Mouse (Mus musculus): ENCODE results near the gene Lrrc31. TPM values are rescaled to one million over a fixed set of nuclear protein-coding genes. Genes with fewer than 3 reads are reported as not detected.

The Lrrc31 gene
- polyA plus RNA-seq, 1 experiment from 2014 or later = 2.8 TPM

DNA sequence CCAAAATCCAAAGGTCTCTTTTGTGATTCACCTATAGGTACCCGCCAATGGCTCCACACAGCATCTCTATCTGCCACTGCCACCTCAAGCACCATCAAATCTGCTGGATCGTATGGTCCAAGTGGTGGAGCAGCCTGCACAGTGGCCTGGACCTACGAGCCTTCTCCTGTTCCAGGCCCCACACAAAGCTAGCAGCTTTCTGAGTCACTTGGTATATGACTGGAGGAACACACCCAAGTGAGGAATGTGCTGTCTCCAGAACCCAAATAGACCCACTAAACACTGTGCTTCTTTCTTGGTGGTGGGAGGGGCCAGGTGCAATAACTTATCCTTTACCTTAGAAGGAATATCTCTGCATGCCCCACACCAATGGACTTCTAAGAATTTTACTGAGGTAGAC, 6.3 kb upstream of the Lrrc31 start:
- Histone ChIP-seq H3K4me3 (ENCODE audit: low read length) (no peak overlapping the region), H3K36me3 (ENCODE audit: control insufficient read depth, insufficient read depth, low read length) (no peaks in the 10 kb centered on the region), H3K4me1 (ENCODE audit: control insufficient read depth, insufficient read depth, low read length) (no peaks in the 10 kb centered on the region), H3K9ac (ENCODE audit: low read depth, low read length) (no peak overlapping the region), H3K4me2 (ENCODE audit: low read depth, low read length) (no peak overlapping the region), H3K9me3 (ENCODE audit: control insufficient read depth, low read length) (no peaks in the 10 kb centered on the region), H3K27ac (ENCODE audit: low read length) (no peak overlapping the region), H3K27me3 (replicated peaks; ENCODE audit: control insufficient read depth, insufficient read depth, low read length) (no peaks in the 10 kb centered on the region)
- 78% methylated on average over 3 of the region's 3 CpGs for WGBS
- peak; percentile 52; the same call in 1 of the 2 replicates for ATAC-seq

DNA sequence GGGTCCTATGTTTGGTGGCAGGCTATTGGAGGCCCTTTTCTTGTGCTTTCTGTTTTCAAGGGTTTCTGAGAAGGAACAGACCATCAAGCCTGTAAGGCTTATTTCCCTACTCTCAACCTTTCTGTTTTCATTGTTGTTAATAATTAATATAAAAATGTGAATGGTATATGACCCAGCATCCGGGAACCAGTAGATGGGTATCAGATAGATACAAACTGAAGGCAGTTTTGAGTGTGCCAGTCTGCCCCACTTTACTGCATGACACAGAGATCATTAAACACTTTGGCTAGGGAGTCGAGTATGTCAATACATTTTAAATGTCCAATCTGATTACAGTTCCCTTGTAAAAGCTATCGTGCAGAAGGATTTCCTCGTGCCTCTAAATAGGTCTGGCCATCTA, 1.8 kb downstream of the Lrrc31 start:
- H3K4me1 ChIP-seq (ENCODE audit: control insufficient read depth, insufficient read depth, low read length) = no peaks in the 10 kb centered on the region
- no peaks in the 10 kb centered on the region for H3K9me3 ChIP-seq (ENCODE audit: control insufficient read depth, low read length)
- peak; percentile 60 for ATAC-seq
- H3K36me3 ChIP-seq (ENCODE audit: control insufficient read depth, insufficient read depth, low read length) = no peaks in the 10 kb centered on the region
- H3K27ac ChIP-seq (ENCODE audit: low read length) = no peak overlapping the region
- 36% methylated on average over 4 of the region's 4 CpGs for WGBS
- H3K4me3 ChIP-seq (ENCODE audit: low read length) = no peak overlapping the region
- H3K4me2 ChIP-seq (ENCODE audit: low read depth, low read length) = no peak overlapping the region
- no peaks in the 10 kb centered on the region for H3K27me3 ChIP-seq (replicated peaks; ENCODE audit: control insufficient read depth, insufficient read depth, low read length)
- H3K9ac ChIP-seq (ENCODE audit: low read depth, low read length) = no peak overlapping the region

DNA sequence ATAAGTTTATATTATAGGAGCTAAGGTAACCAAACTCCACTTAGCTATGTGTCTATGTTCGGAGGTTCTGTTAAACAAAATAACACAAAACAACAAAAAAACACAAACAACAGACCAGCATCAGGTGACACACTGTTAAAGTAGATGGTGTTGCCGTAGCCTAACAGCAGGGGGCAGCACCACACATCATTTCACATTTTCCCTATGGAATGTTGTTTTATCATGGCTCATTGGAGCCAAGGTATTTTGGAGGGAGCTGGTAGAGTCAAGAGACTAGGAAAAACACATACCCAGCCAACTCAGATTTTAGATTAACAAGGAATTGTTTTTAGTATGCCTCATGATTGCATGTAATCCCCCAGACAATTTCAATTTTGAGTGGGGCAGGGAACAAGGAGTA, 3.3 kb downstream of the Lrrc31 start:
- Histone ChIP-seq H3K9me3 (ENCODE audit: control insufficient read depth, low read length) (no peaks in the 10 kb centered on the region), H3K36me3 (ENCODE audit: control insufficient read depth, insufficient read depth, low read length) (no peaks in the 10 kb centered on the region), H3K27me3 (replicated peaks; ENCODE audit: control insufficient read depth, insufficient read depth, low read length) (no peaks in the 10 kb centered on the region), H3K4me2 (ENCODE audit: low read depth, low read length) (no peak overlapping the region), H3K4me3 (ENCODE audit: low read length) (no peak overlapping the region), H3K9ac (ENCODE audit: low read depth, low read length) (no peak overlapping the region), H3K27ac (ENCODE audit: low read length) (no peak overlapping the region), H3K4me1 (ENCODE audit: control insufficient read depth, insufficient read depth, low read length) (no peaks in the 10 kb centered on the region)
- no peak for ATAC-seq
- WGBS = 9% methylated on average over 2 of the region's 2 CpGs

DNA sequence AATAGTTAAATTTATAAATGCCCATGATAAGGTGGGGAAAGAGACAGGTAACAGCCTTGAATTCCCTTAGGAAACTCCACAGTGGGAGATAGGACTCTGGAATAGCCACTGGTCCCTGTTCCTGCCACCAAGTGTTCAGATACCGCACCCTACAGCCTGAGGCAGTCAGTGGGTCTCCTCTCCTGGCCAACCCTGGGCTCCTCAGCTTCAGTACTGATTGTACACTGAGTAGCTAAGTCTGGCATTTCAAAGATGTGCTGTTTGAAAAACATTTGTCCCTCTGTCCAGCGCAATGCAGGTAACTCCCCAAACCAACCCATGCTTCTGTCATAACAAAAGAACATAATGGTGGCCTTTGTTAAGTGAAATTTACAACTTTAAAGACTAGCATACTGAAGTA, 4.0 kb downstream of the Lrrc31 start:
- Histone ChIP-seq H3K4me1 (ENCODE audit: control insufficient read depth, insufficient read depth, low read length) (no peaks in the 10 kb centered on the region), H3K9me3 (ENCODE audit: control insufficient read depth, low read length) (no peaks in the 10 kb centered on the region), H3K27ac (ENCODE audit: low read length) (no peak overlapping the region), H3K4me3 (ENCODE audit: low read length) (no peak overlapping the region), H3K4me2 (ENCODE audit: low read depth, low read length) (no peak overlapping the region), H3K9ac (ENCODE audit: low read depth, low read length) (no peak overlapping the region), H3K36me3 (ENCODE audit: control insufficient read depth, insufficient read depth, low read length) (no peaks in the 10 kb centered on the region), H3K27me3 (replicated peaks; ENCODE audit: control insufficient read depth, insufficient read depth, low read length) (no peaks in the 10 kb centered on the region)
- no peak for ATAC-seq
- WGBS = 95% methylated on average over 2 of the region's 2 CpGs

DNA sequence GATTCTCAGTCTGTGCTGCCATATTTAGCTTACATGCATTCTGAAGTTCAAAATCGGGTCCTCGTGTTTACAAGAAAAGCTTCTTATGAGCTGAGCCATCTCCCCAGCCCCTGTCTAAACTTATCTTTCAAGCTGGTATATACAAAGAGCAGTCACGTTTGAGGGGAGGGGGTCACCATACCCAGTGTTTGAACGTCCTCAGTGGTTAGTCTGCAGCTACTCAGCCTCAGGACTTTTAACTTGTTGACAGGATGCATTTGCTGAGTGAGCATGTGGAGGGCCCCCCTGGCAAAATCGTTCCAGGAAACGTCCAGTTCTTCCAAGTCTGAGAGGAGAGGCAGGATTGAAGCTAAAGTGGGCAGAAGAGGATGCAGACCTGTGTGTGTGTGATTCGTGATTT, 8.7 kb downstream of the Lrrc31 start:
- H3K27ac ChIP-seq (ENCODE audit: low read length) = no peak overlapping the region
- no peak overlapping the region for H3K4me2 ChIP-seq (ENCODE audit: low read depth, low read length)
- H3K27me3 ChIP-seq (replicated peaks; ENCODE audit: control insufficient read depth, insufficient read depth, low read length) = no peaks in the 10 kb centered on the region
- no peaks in the 10 kb centered on the region for H3K4me1 ChIP-seq (ENCODE audit: control insufficient read depth, insufficient read depth, low read length)
- no peak overlapping the region for H3K4me3 ChIP-seq (ENCODE audit: low read length)
- H3K9ac ChIP-seq (ENCODE audit: low read depth, low read length) = no peak overlapping the region
- H3K36me3 ChIP-seq (ENCODE audit: control insufficient read depth, insufficient read depth, low read length) = no peaks in the 10 kb centered on the region
- 47% methylated on average over 7 of the region's 7 CpGs for WGBS
- no peaks in the 10 kb centered on the region for H3K9me3 ChIP-seq (ENCODE audit: control insufficient read depth, low read length)
- no peak for ATAC-seq

DNA sequence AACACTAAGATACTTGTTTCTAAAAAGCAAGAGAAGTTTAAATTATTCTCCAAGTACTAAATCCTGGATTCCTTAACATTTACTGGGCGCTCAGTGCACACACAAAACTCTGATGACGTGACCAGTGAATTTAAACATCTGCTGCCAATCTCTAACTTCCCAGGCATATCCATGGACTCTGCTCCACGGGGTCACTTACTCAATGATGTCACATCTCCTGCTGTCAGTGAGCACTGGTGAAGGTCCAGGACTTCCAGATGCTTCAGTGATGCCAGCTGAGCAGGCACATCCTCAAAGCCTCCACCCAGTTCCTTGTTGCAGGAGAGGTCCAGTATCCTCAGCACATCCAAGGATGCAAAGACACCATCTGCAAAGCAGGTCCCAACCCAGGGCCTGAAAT, 12.4 kb downstream of the Lrrc31 start:
- H3K4me2 ChIP-seq (ENCODE audit: low read depth, low read length) = no peak overlapping the region
- no peaks in the 10 kb centered on the region for H3K27me3 ChIP-seq (replicated peaks; ENCODE audit: control insufficient read depth, insufficient read depth, low read length)
- H3K4me3 ChIP-seq (ENCODE audit: low read length) = no peak overlapping the region
- no peak for ATAC-seq
- H3K9ac ChIP-seq (ENCODE audit: low read depth, low read length) = no peak overlapping the region
- H3K9me3 ChIP-seq (ENCODE audit: control insufficient read depth, low read length) = no peaks in the 10 kb centered on the region
- H3K27ac ChIP-seq (ENCODE audit: low read length) = no peak overlapping the region
- H3K36me3 ChIP-seq (ENCODE audit: control insufficient read depth, insufficient read depth, low read length) = no peaks in the 10 kb centered on the region
- WGBS = 76% methylated on average over 3 of the region's 3 CpGs
- H3K4me1 ChIP-seq (ENCODE audit: control insufficient read depth, insufficient read depth, low read length) = no peaks in the 10 kb centered on the region

DNA sequence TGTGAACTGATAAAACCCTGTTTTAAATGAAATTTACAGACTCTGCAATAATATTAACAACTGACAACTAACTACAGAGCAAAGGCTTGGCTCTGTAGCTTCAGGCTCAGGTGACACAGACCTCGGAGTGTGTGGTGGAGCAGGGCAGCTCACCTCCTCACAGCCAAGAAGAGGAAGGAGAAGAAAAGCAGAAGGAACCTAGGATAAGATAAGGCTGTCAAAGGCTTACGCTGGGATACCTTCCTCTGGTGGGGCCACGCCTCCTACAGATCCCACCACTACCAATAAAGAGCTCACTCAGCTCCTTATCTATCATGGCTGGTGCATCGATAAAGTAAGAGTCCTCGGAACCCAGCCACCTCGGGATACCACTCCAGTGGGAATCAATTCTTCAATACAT, 16.5 kb downstream of the Lrrc31 start:
- Histone ChIP-seq H3K4me1 (ENCODE audit: control insufficient read depth, insufficient read depth, low read length) (no peaks in the 10 kb centered on the region), H3K4me2 (ENCODE audit: low read depth, low read length) (no peak overlapping the region), H3K27ac (ENCODE audit: low read length) (no peak overlapping the region), H3K9ac (ENCODE audit: low read depth, low read length) (no peak overlapping the region), H3K4me3 (ENCODE audit: low read length) (no peak overlapping the region), H3K9me3 (ENCODE audit: control insufficient read depth, low read length) (no peaks in the 10 kb centered on the region), H3K36me3 (ENCODE audit: control insufficient read depth, insufficient read depth, low read length) (no peaks in the 10 kb centered on the region), H3K27me3 (replicated peaks; ENCODE audit: control insufficient read depth, insufficient read depth, low read length) (no peaks in the 10 kb centered on the region)
- ATAC-seq = no peak
- WGBS = 74% methylated on average over 6 of the region's 6 CpGs

DNA sequence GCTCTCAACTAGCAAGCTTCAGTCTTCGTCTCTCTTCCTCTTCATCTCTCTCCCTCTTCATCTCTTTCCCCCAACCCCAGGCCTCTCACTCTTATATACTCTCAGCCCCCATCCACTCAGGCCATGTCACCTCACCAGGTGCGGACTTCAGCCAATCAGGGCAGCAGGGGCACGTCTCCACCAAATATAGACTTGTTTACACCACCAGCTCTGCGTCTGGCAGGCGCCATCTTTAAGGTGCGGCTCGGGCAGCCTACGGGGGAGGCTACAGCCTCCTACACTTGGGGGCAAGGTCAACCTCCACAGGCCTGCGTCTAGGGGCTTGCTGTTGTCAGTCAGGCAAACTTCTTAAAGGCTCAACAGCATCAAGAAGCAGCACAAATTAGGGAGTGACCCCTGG, 41.2 kb downstream of the Lrrc31 start:
- Histone ChIP-seq H3K4me2 (ENCODE audit: low read depth, low read length) (no peak overlapping the region), H3K4me3 (ENCODE audit: low read length) (no peak overlapping the region), H3K4me1 (ENCODE audit: control insufficient read depth, insufficient read depth, low read length) (no peaks in the 10 kb centered on the region), H3K27me3 (replicated peaks; ENCODE audit: control insufficient read depth, insufficient read depth, low read length) (no peaks in the 10 kb centered on the region), H3K9ac (ENCODE audit: low read depth, low read length) (no peak overlapping the region), H3K27ac (ENCODE audit: low read length) (no peak overlapping the region), H3K9me3 (ENCODE audit: control insufficient read depth, low read length) (no peaks in the 10 kb centered on the region), H3K36me3 (ENCODE audit: control insufficient read depth, insufficient read depth, low read length) (no peaks in the 10 kb centered on the region)
- ATAC-seq = no peak
- 85% methylated on average over 9 of the region's 9 CpGs for WGBS

DNA sequence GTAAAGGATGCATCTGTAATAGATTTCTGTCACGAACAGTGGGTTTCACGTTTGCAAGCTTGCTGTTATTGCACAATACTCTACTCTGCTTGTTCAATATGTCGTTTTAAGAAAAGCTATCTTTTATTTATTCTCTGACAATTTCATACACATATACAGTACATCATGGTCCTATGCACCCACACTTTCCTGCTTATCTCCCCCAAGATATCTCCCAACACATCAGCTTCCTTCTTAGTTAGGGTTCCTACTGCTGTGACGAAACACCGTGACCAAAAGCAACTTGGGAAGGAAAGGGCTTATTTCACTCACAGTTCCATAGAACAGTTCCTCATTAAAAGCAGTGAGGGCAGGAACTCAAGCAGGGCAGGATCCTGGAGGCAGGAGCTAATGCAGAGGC, 43.7 kb downstream of the Lrrc31 start:
- no peaks in the 10 kb centered on the region for H3K4me1 ChIP-seq (ENCODE audit: control insufficient read depth, insufficient read depth, low read length)
- no peak overlapping the region for H3K9ac ChIP-seq (ENCODE audit: low read depth, low read length)

DNA sequence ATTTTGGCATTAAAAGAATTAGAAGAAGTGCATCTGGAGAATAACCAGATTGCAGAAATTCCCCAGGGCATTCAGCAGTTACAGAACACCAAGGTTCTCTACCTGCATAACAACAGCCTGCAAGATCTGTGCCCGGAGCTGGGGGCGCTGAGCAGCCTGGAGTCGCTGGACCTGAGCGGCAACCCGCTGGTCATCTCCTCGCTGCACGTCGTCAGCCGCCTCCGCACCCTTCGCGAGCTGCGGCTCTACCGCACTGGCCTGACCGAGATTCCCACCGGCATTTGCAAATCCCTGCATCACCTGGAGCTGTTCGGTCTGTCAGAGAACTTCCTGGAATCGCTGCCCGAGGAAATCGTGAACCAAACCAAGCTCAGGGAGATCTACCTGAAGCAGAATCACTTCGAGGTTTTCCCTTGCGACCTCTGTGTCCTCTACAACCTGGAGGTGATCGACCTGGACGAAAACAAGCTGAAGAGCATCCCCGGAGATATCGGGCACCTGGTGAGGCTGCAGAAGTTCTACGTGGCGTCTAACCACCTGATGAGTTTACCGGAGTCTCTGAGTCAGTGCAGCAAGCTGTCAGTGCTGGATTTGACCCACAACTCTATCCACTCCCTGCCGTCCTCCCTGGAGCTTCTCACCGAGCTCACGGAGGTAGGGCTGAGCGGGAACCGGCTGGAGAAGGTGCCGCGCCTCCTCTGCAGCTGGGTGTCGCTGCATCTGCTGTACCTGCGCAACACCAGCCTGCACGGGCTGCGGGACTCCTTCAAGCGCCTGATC, 49.4 kb downstream of the Lrrc31 start:
- H3K4me1 ChIP-seq (ENCODE audit: control insufficient read depth, insufficient read depth, low read length) = peaks cover 13% of the 10 kb centered on the region
- H3K4me3 ChIP-seq (ENCODE audit: low read length) = peak overlapping the region; percentile 45
- under 1% methylated on average over 41 of the region's 41 CpGs for WGBS
- H3K4me2 ChIP-seq (ENCODE audit: low read depth, low read length) = peak overlapping the region; percentile 75
- peaks cover 6% of the 10 kb centered on the region; the same call in 1 of the 2 replicates for H3K27me3 ChIP-seq (replicated peaks; ENCODE audit: control insufficient read depth, insufficient read depth, low read length)
- H3K9ac ChIP-seq (ENCODE audit: low read depth, low read length) = peak overlapping the region; percentile 38
- no peaks in the 10 kb centered on the region for H3K36me3 ChIP-seq (ENCODE audit: control insufficient read depth, insufficient read depth, low read length)
- no peak overlapping the region for H3K27ac ChIP-seq (ENCODE audit: low read length)
- ATAC-seq = peak; percentile 86
- no peaks in the 10 kb centered on the region for H3K9me3 ChIP-seq (ENCODE audit: control insufficient read depth, low read length)

More for the DNA sequence above, 43.7 kb downstream of the Lrrc31 start:
- H3K4me3 ChIP-seq (ENCODE audit: low read length) = no peak overlapping the region
- no peaks in the 10 kb centered on the region for H3K36me3 ChIP-seq (ENCODE audit: control insufficient read depth, insufficient read depth, low read length)
- no peak for ATAC-seq
- H3K4me2 ChIP-seq (ENCODE audit: low read depth, low read length) = no peak overlapping the region
- no peaks in the 10 kb centered on the region for H3K27me3 ChIP-seq (replicated peaks; ENCODE audit: control insufficient read depth, insufficient read depth, low read length)
- no peaks in the 10 kb centered on the region for H3K9me3 ChIP-seq (ENCODE audit: control insufficient read depth, low read length)
- 75% methylated on average over 5 of the region's 5 CpGs for WGBS
- H3K27ac ChIP-seq (ENCODE audit: low read length) = no peak overlapping the region
